Mouse (Mus musculus) G1E (cell line): ENCODE data around the gene Nudc. TPM values are rescaled to one million over a fixed set of nuclear protein-coding genes. Genes with fewer than 3 reads are reported as not detected.

Experiments
- ATAC-seq: 2 replicates; pipeline ENCODE4 v1.8.0; 2016; ENCODE audit warnings: mild to moderate bottlenecking; ENCODE audit not compliant: insufficient number of reproducible peaks, poor library complexity, low FRiP score, severe bottlenecking; ENCODE audit errors: extremely low read depth
- DNase-seq: peaks from one replicate; pipeline ENCODE4 v3.0.0; 2012; ENCODE audit warnings: low spot score
- H3K27me3 ChIP-seq: 2 replicates; pipeline ENCODE4 v1.6.1; 2012; ENCODE audit warnings: mild to moderate bottlenecking, low read length, inconsistent platforms; ENCODE audit not compliant: insufficient read depth
- H3K36me3 ChIP-seq: replicated peaks from 2 replicates; pipeline ENCODE3; 2012; ENCODE audit warnings: mild to moderate bottlenecking, inconsistent platforms
- H3K4me1 ChIP-seq: 2 replicates; pipeline ENCODE4 v1.6.1; 2012; ENCODE audit warnings: low read depth, low read length, inconsistent platforms, mixed read lengths; ENCODE audit not compliant: insufficient read depth
- H3K4me3 ChIP-seq: 2 replicates; pipeline ENCODE4 v1.5.1; 2012; ENCODE audit warnings: low read depth, mild to moderate bottlenecking, inconsistent platforms, low read length, moderate library complexity, mixed read lengths
- H3K9me3 ChIP-seq: replicated peaks from 2 replicates; pipeline ENCODE4 v1.6.1; 2012; ENCODE audit warnings: inconsistent platforms
- CTCF ChIP-seq: IDR thresholded peaks from 2 replicates; pipeline ENCODE4 v1.5.1; 2012; ENCODE audit warnings: low read depth, low read length, inconsistent platforms, mixed read lengths
- GATA1 ChIP-seq: IDR thresholded peaks from 2 replicates; pipeline ENCODE4 v1.6.1; 2012; ENCODE audit warnings: borderline replicate concordance, low read length, inconsistent platforms, mixed read lengths
- GATA2 ChIP-seq: IDR thresholded peaks from 2 replicates; pipeline ENCODE4 v1.6.1; 2012; ENCODE audit warnings: low read depth, low read length, inconsistent platforms, borderline replicate concordance
- POLR2AphosphoS5 ChIP-seq: IDR thresholded peaks from 2 replicates; pipeline ENCODE4 v1.6.1; 2012; ENCODE audit warnings: low read depth, low read length, inconsistent platforms; ENCODE audit not compliant: insufficient replicate concordance
- TAL1 ChIP-seq: conservative IDR thresholded peaks from 2 replicates; pipeline ENCODE4 v1.6.1; 2012; ENCODE audit warnings: low read depth, low read length, inconsistent platforms, mixed read lengths
- polyA plus RNA-seq: library from polyadenylated mRNA; stranded (reverse); fragments of >175 nt; gene quantifications from 2 replicates; pipeline ENCODE4 v1.2.3, GENCODE M21; 2012
- total RNA-seq, 2 experiments: library from RNA; stranded (forward) in 1 of 2; stranded (reverse) in 1 of 2; fragments of 200-1000 nt in 1 of 2; fragments of >200 nt in 1 of 2; fragmentation: Nextera tagmentation in 1 of 2; gene quantifications; 2 replicates each; pipeline ENCODE4 v1.2.3; 2014 to 2017

The Nudc gene
- total and polyA plus RNA-seq, 3 experiments = 150 to 629 (median 220) TPM

GRCm38 (mm10) chr4:133536652-133537051 lies 9.1 kb downstream of the Nudc start:
- peaks cover 33% of the 10 kb centered on the region for H3K4me1 ChIP-seq
- no peak overlapping the region for H3K4me3 ChIP-seq
- no peaks in the 10 kb centered on the region for H3K27me3 ChIP-seq
- peaks cover 100% of the 10 kb centered on the region for H3K36me3 ChIP-seq
- TF ChIP-seq POLR2AphosphoS5 (no peak), GATA2 (no peak), TAL1 (no peak), CTCF (no peak), GATA1 (no peak)
- ATAC-seq (no peak), DNase-seq (no peak)
- H3K9me3 ChIP-seq = no peaks in the 10 kb centered on the region

DNA sequence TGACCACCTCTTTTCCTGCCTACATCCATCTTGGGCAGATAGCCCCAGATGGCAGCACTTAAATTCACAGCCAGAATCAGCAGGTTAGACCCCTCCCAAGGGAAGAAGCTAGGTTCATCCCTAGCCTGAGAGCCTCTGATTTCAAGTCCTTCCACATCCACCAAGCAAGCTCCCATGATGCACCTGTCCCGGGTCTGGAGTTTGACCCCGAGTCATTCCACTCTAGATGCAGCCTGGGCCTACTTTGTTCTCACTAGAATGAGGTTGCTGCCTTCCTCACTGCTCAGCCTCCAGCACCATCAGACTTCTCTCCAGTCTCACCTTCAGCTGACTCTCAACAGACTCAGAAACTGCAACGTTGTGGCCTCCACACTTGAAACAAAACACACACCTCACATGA lies 9.7 kb downstream of the Nudc start:
- DNase-seq (no peak), ATAC-seq (no peak)
- Histone ChIP-seq H3K36me3 (peaks cover 100% of the 10 kb centered on the region), H3K4me1 (peaks cover 27% of the 10 kb centered on the region), H3K4me3 (no peak overlapping the region), H3K27me3 (no peaks in the 10 kb centered on the region), H3K9me3 (no peaks in the 10 kb centered on the region)
- TF ChIP-seq POLR2AphosphoS5 (no peak), TAL1 (no peak), GATA2 (no peak), CTCF (no peak), GATA1 (no peak)

GRCm38 (mm10) chr4:133532777-133533176 lies 13.0 kb downstream of the Nudc start:
- ATAC-seq = no peak
- H3K4me1 ChIP-seq = peaks cover 19% of the 10 kb centered on the region
- H3K4me3 ChIP-seq = no peak overlapping the region
- H3K36me3 ChIP-seq = peaks cover 98% of the 10 kb centered on the region
- H3K9me3 ChIP-seq = no peaks in the 10 kb centered on the region
- no peak for TF ChIP-seq GATA1
- TF ChIP-seq GATA2 = no peak
- no peak for TF ChIP-seq TAL1
- no peak for TF ChIP-seq CTCF
- TF ChIP-seq POLR2AphosphoS5 = no peak
- no peaks in the 10 kb centered on the region for H3K27me3 ChIP-seq
- DNase-seq = no peak

GRCm38 (mm10) chr4:133527788-133528187 lies 18.0 kb downstream of the Nudc start:
- Histone ChIP-seq H3K36me3 (peaks cover 50% of the 10 kb centered on the region), H3K4me1 (peaks cover 12% of the 10 kb centered on the region), H3K4me3 (no peak overlapping the region; the same call in 1 of the 2 replicates), H3K27me3 (peaks cover 5% of the 10 kb centered on the region), H3K9me3 (no peaks in the 10 kb centered on the region)
- ATAC-seq (no peak), DNase-seq (no peak)
- no peak for TF ChIP-seq GATA1
- no peak for TF ChIP-seq TAL1
- TF ChIP-seq CTCF = no peak
- no peak for TF ChIP-seq POLR2AphosphoS5
- no peak for TF ChIP-seq GATA2

- no peaks in the 10 kb centered on the region for H3K36me3 ChIP-seq
- DNase-seq = no peak
- no peaks in the 10 kb centered on the region for H3K4me1 ChIP-seq
- H3K27me3 ChIP-seq = peaks cover 25% of the 10 kb centered on the region
- no peak overlapping the region for H3K4me3 ChIP-seq
- TF ChIP-seq CTCF (no peak), GATA2 (no peak), POLR2AphosphoS5 (no peak), GATA1 (no peak), TAL1 (no peak)
- H3K9me3 ChIP-seq = no peaks in the 10 kb centered on the region
- no peak for ATAC-seq
Measured at GRCm38 (mm10) chr4:133521502-133521901, 24.3 kb downstream of the Nudc start.

DNA sequence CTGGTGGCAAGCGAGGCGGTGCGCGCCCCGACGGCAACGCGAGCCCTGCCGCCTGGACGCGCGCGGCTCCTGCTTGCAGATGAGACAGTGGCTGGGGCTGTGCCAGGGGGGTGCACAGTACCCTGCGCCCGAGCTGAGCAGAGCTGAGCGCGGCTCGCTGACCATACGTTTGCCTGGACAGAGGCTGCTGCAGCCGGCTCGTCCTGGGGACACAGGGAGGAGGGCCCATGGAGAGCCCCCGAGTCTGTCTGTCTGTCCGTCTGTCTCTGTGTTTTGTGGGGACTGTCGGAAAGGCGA lies 26.5 kb downstream of the Nudc start:
- Histone ChIP-seq H3K4me1 (no peaks in the 10 kb centered on the region), H3K36me3 (no peaks in the 10 kb centered on the region), H3K27me3 (peaks cover 25% of the 10 kb centered on the region), H3K9me3 (no peaks in the 10 kb centered on the region), H3K4me3 (no peak overlapping the region)
- TF ChIP-seq GATA1 (no peak), CTCF (no peak), POLR2AphosphoS5 (no peak), GATA2 (no peak), TAL1 (no peak)
- DNase-seq = no peak
- no peak for ATAC-seq

DNA sequence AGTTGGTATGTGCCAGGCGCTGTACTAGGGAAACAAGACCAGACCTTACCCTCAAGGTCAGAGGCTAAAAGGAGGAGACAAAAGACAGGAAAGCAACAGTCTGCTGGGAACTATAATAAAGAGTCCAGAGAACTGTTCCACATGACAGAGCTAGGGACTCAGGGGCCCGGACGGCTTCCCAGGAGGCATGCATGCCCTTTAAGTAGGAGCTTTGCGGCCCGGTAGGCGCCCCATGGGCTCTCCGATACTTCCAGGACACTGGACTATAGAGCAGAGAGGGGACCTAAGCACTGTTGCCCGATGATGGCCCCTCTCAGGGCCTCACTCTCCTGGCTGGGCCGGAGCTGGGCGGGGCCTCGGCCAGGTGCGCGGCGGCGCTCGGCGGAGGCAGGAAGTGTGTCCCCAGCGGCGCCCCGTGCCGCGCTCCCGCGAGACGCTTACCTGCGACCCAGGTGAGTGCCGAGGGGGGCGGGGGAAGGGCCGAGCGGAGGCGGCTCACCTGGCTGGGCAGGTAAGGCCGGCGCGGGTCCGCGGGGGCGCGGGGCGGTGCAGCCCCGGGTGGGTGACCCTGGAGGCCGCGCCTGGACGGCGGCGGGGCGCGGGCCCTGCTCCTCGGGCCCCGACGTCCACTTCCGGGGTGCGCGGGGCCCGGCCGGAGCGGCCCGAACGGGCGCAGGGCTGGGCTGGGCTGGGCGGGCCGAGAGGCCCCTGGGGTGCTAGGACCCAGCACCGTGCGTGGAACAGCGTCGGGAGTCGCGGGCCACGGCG lies 27.0 kb downstream of the Nudc start, which contains the start of gene Kdf1:
TSS of gene Kdf1 (plus strand) at position 363 of the 768 bp plus-strand sequence.
- no peak for ATAC-seq
- no peak for DNase-seq
- Histone ChIP-seq H3K36me3 (no peaks in the 10 kb centered on the region), H3K4me3 (no peak within 1 kb of the TSS; the same call in 1 of the 2 replicates), H3K27me3 (peaks cover 25% of the 10 kb centered on the region), H3K9me3 (no peaks in the 10 kb centered on the region), H3K4me1 (no peaks in the 10 kb centered on the region)
- TF ChIP-seq TAL1 (no peak), GATA1 (no peak), GATA2 (no peak), POLR2AphosphoS5 (no peak), CTCF (no peak)
